Mouse (Mus musculus): ENCODE data around the gene Hoxa9.

DNA sequence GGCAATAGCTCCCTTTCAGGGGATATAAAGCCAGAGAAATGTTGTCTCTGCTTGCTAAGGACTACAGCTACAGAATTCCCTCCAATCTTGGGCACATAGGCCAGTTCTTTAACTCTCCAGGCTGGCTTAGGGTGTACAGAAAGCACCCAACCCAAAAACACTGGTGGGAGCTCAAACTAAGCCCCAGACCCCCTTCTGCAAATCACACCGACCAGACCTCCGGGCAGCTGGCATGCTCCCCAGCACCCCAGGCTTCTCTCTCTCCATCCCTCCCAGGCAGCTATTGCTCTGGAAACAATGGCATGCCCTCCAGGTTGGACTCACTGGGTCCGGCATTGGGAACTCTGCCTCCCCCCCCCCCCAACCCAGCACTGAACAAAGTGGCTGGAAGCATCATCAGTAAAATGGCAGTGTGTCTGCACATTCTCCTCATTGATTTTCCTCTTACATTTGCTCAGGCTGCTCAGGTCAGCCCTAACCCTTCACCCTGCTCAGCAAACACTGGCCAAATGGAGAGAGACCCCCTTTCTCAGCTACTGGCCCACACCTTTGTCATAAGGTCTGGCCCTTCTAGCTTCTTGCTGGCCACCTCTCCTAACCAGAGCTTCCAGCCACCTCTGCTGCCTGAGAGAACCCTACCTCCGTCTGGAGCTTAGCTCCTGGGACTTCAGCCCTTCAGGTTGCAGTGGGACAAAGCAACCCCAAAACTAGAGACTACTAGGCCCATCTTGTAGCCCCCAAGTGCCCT, 51.8 kb downstream of the Hoxa9 start:
- TF ChIP-seq E2F4 (IDR thresholded peaks at IDR 0.05; ENCODE audit: insufficient read depth) (no peak), USF1 (IDR thresholded peaks at IDR 0.05; ENCODE audit: low read depth) (no peak), CEBPB (IDR thresholded peaks at IDR 0.05; ENCODE audit: insufficient read depth, poor library complexity, severe bottlenecking) (no peak), POLR2AphosphoS2 (IDR thresholded peaks at IDR 0.05; ENCODE audit: insufficient read length, low read depth) (no peak), POLR2A (IDR thresholded peaks at IDR 0.05; ENCODE audit: insufficient read length, low read depth) (no peak), MYOG (IDR thresholded peaks at IDR 0.05; ENCODE audit: control insufficient read depth in 1 of 3, insufficient read depth in 1 of 3, insufficient read length in 2 of 3, low read depth in 2 of 3) (no peak), TCF12 (IDR thresholded peaks at IDR 0.05; ENCODE audit: insufficient read depth, poor library complexity, severe bottlenecking) (no peak), MYOD1 (IDR thresholded peaks at IDR 0.05; ENCODE audit: control insufficient read depth in 1 of 3, insufficient read length in 2 of 3, low read depth in 2 of 3) (no peak)
